Mouse (Mus musculus): ENCODE measurements around the gene Pin1. TPM values are rescaled to one million over a fixed set of nuclear protein-coding genes. Genes with fewer than 3 reads are reported as not detected.
A peak's percentile ranks its signal among the peaks of the same experiment; 100 is the strongest.

The Pin1 gene
- total and polyA plus RNA-seq, 2 experiments from 2014 or later = 32.0 to 60.3 TPM

GRCm38 (mm10) chr9:20696107-20696712, 44.3 kb downstream of the Pin1 start:
- no peaks in the 10 kb centered on the region for H3K27me3 ChIP-seq (ENCODE audit: insufficient read depth, low read length)
- H3K4me1 ChIP-seq (ENCODE audit: insufficient read depth, low read length) = no peaks in the 10 kb centered on the region; the same call in 1 of the 2 replicates
- TF ChIP-seq CTCF (IDR thresholded peaks at IDR 0.05) = no peak
- H3K4me2 ChIP-seq (ENCODE audit: low read depth, low read length, poor library complexity, severe bottlenecking) = no peak overlapping the region
- WGBS = 51% methylated on average over 5 of the region's 5 CpGs
- DNase-seq (ENCODE audit: low spot score) = no peak
- no peaks in the 10 kb centered on the region for H3K9me3 ChIP-seq (ENCODE audit: low read length)
- peak; percentile 4; the same call in 1 of the 2 replicates for ATAC-seq (ENCODE audit: low FRiP score)
- no peak overlapping the region for H3K4me3 ChIP-seq (ENCODE audit: low read depth, low read length)
- H3K9ac ChIP-seq (replicated peaks; ENCODE audit: low read length, poor library complexity, severe bottlenecking) = no peak overlapping the region
- H3K27ac ChIP-seq (ENCODE audit: low read depth, low read length) = 0 out of 2 replicates have a peak overlapping the region, but pooled peaks have one; percentile 12
- 0 out of 2 replicates have a peak, but pooled peaks cover 2% of the 10 kb centered on the region for H3K36me3 ChIP-seq (ENCODE audit: insufficient read depth, low read length)

- H3K27me3 ChIP-seq (ENCODE audit: insufficient read depth, low read length) = no peaks in the 10 kb centered on the region
- no peak overlapping the region for H3K4me2 ChIP-seq (ENCODE audit: low read depth, low read length, poor library complexity, severe bottlenecking)
- DNase-seq (ENCODE audit: low spot score) = peak; percentile 15
- no peak for TF ChIP-seq CTCF (IDR thresholded peaks at IDR 0.05)
- H3K9ac ChIP-seq (replicated peaks; ENCODE audit: low read length, poor library complexity, severe bottlenecking) = no peak overlapping the region
- 17% methylated on average over 8 of the region's 8 CpGs for WGBS
- H3K4me3 ChIP-seq (ENCODE audit: low read depth, low read length) = no peak overlapping the region
- ATAC-seq (ENCODE audit: low FRiP score) = no peak
- H3K9me3 ChIP-seq (ENCODE audit: low read length) = no peaks in the 10 kb centered on the region
- no peak overlapping the region for H3K27ac ChIP-seq (ENCODE audit: low read depth, low read length)
- no peaks in the 10 kb centered on the region; the same call in 1 of the 2 replicates for H3K4me1 ChIP-seq (ENCODE audit: insufficient read depth, low read length)
- 0 out of 2 replicates have a peak, but pooled peaks cover 2% of the 10 kb centered on the region for H3K36me3 ChIP-seq (ENCODE audit: insufficient read depth, low read length)
These were observed 45.6 kb downstream of the Pin1 start for GRCm38 (mm10) chr9:20697466-20697865.

GRCm38 (mm10) chr9:20703832-20704380, 52.0 kb downstream of the Pin1 start:
- no peaks in the 10 kb centered on the region for H3K27me3 ChIP-seq (ENCODE audit: insufficient read depth, low read length)
- H3K27ac ChIP-seq (ENCODE audit: low read depth, low read length) = peak overlapping the region; percentile 57
- no peak overlapping the region for H3K4me2 ChIP-seq (ENCODE audit: low read depth, low read length, poor library complexity, severe bottlenecking)
- H3K9me3 ChIP-seq (ENCODE audit: low read length) = no peaks in the 10 kb centered on the region
- 9% methylated on average over 8 of the region's 8 CpGs for WGBS
- peaks cover 5% of the 10 kb centered on the region; the same call in 1 of the 2 replicates for H3K4me1 ChIP-seq (ENCODE audit: insufficient read depth, low read length)
- 0 out of 2 replicates have a peak, but pooled peaks cover 2% of the 10 kb centered on the region for H3K36me3 ChIP-seq (ENCODE audit: insufficient read depth, low read length)
- H3K9ac ChIP-seq (replicated peaks; ENCODE audit: low read length, poor library complexity, severe bottlenecking) = no peak overlapping the region
- ATAC-seq (ENCODE audit: low FRiP score) = peak; percentile 64
- H3K4me3 ChIP-seq (ENCODE audit: low read depth, low read length) = no peak overlapping the region
- TF ChIP-seq CTCF (IDR thresholded peaks at IDR 0.05) = no peak
- peak; percentile 47 for DNase-seq (ENCODE audit: low spot score)

- H3K9ac ChIP-seq (replicated peaks; ENCODE audit: low read length, poor library complexity, severe bottlenecking) = no peak overlapping the region
- no peak overlapping the region for H3K4me2 ChIP-seq (ENCODE audit: low read depth, low read length, poor library complexity, severe bottlenecking)
- TF ChIP-seq CTCF (IDR thresholded peaks at IDR 0.05) = no peak
- no peak for ATAC-seq (ENCODE audit: low FRiP score)
- H3K27me3 ChIP-seq (ENCODE audit: insufficient read depth, low read length) = no peaks in the 10 kb centered on the region
- no peaks in the 10 kb centered on the region for H3K36me3 ChIP-seq (ENCODE audit: insufficient read depth, low read length)
- no peak overlapping the region for H3K27ac ChIP-seq (ENCODE audit: low read depth, low read length)
- H3K9me3 ChIP-seq (ENCODE audit: low read length) = no peaks in the 10 kb centered on the region
- no peak for DNase-seq (ENCODE audit: low spot score)
- peaks cover 5% of the 10 kb centered on the region; the same call in 1 of the 2 replicates for H3K4me1 ChIP-seq (ENCODE audit: insufficient read depth, low read length)
- no peak overlapping the region for H3K4me3 ChIP-seq (ENCODE audit: low read depth, low read length)
These were observed 53.5 kb downstream of the Pin1 start for GRCm38 (mm10) chr9:20705420-20705819.

- H3K4me2 ChIP-seq (ENCODE audit: low read depth, low read length, poor library complexity, severe bottlenecking) = no peak overlapping the region
- H3K4me1 ChIP-seq (ENCODE audit: insufficient read depth, low read length) = peaks cover 5% of the 10 kb centered on the region; the same call in 1 of the 2 replicates
- ATAC-seq (ENCODE audit: low FRiP score) = no peak
- H3K9me3 ChIP-seq (ENCODE audit: low read length) = no peaks in the 10 kb centered on the region
- H3K4me3 ChIP-seq (ENCODE audit: low read depth, low read length) = no peak overlapping the region
- 40% methylated on average over 4 of the region's 4 CpGs for WGBS
- H3K36me3 ChIP-seq (ENCODE audit: insufficient read depth, low read length) = no peaks in the 10 kb centered on the region; the same call in 1 of the 2 replicates
- DNase-seq (ENCODE audit: low spot score) = no peak
- H3K27me3 ChIP-seq (ENCODE audit: insufficient read depth, low read length) = no peaks in the 10 kb centered on the region
- TF ChIP-seq CTCF (IDR thresholded peaks at IDR 0.05) = no peak
- H3K9ac ChIP-seq (replicated peaks; ENCODE audit: low read length, poor library complexity, severe bottlenecking) = no peak overlapping the region
- H3K27ac ChIP-seq (ENCODE audit: low read depth, low read length) = no peak overlapping the region
These were observed 54.1 kb downstream of the Pin1 start for GRCm38 (mm10) chr9:20705981-20706380.

GRCm38 (mm10) chr9:20710471-20710870, 58.6 kb downstream of the Pin1 start:
- Histone ChIP-seq H3K4me2 (ENCODE audit: low read depth, low read length, poor library complexity, severe bottlenecking) (no peak overlapping the region), H3K9ac (replicated peaks; ENCODE audit: low read length, poor library complexity, severe bottlenecking) (no peak overlapping the region), H3K27ac (ENCODE audit: low read depth, low read length) (no peak overlapping the region), H3K9me3 (ENCODE audit: low read length) (no peaks in the 10 kb centered on the region), H3K4me3 (ENCODE audit: low read depth, low read length) (no peak overlapping the region), H3K36me3 (ENCODE audit: insufficient read depth, low read length) (no peaks in the 10 kb centered on the region; the same call in 1 of the 2 replicates), H3K27me3 (ENCODE audit: insufficient read depth, low read length) (no peaks in the 10 kb centered on the region), H3K4me1 (ENCODE audit: insufficient read depth, low read length) (0 out of 2 replicates have a peak, but pooled peaks cover 2% of the 10 kb centered on the region)
- no peak for TF ChIP-seq CTCF (IDR thresholded peaks at IDR 0.05)
- DNase-seq (ENCODE audit: low spot score) = no peak
- WGBS = 88% methylated on average over 3 of the region's 3 CpGs
- ATAC-seq (ENCODE audit: low FRiP score) = no peak
